Mouse (Mus musculus) stomach, embryonic 14.5 days (tissue): ENCODE measurements at regions not wholly inside any gene's neighbourhood (a gene's known extent, or its start where the extent isn't known, plus 50 kb on each side); places are given as distances from the start of the nearest gene placed in this dataset.

Experiments used
- ATAC-seq: fragments of 200-750 bp; cut with Nextera tagmentation; 2 replicates; pipeline ENCODE4 v1.8.0; 2017; ENCODE audit warnings: low read depth, moderate TSS enrichment; ENCODE audit not compliant: insufficient number of reproducible peaks, insufficient read depth, low FRiP score
- H3K27ac ChIP-seq: fragments of 300-500 bp; sonication (generic); 2 replicates; pipeline ENCODE4 v1.5.1; 2014; ENCODE audit warnings: mild to moderate bottlenecking, low read length, moderate library complexity, mixed read lengths
- H3K27me3 ChIP-seq: fragments of 300-500 bp; sonication (generic); 2 replicates; pipeline ENCODE4 v1.6.1; 2014; ENCODE audit warnings: low read length, control low read depth, mixed read lengths; ENCODE audit not compliant: control insufficient read depth, insufficient read depth
- H3K36me3 ChIP-seq: fragments of 300-500 bp; sonication (generic); 2 replicates; pipeline ENCODE4 v1.6.1; 2014; ENCODE audit warnings: mild to moderate bottlenecking, control low read depth, low read length, moderate library complexity, mixed read lengths; ENCODE audit not compliant: control insufficient read depth, insufficient read depth
- H3K4me1 ChIP-seq: fragments of 300-500 bp; sonication (generic); 2 replicates; pipeline ENCODE4 v1.6.1; 2014; ENCODE audit warnings: low read length, control low read depth, mixed read lengths; ENCODE audit not compliant: control insufficient read depth, insufficient read depth
- H3K4me2 ChIP-seq: fragments of 300-500 bp; sonication (generic); replicated peaks from 2 replicates; pipeline ENCODE4 v1.6.1; 2014; ENCODE audit warnings: low read depth, low read length, control low read depth
- H3K4me3 ChIP-seq: fragments of 300-500 bp; sonication (generic); 2 replicates; pipeline ENCODE4 v1.5.1; 2014; ENCODE audit warnings: low read depth, low read length, control low read depth
- H3K9ac ChIP-seq: fragments of 300-500 bp; sonication (generic); replicated peaks from 2 replicates; pipeline ENCODE4 v1.6.1; 2014; ENCODE audit warnings: low read depth, mild to moderate bottlenecking, control low read depth, low read length, moderate library complexity, mixed read lengths
- H3K9me3 ChIP-seq: fragments of 300-500 bp; sonication (generic); 2 replicates; pipeline ENCODE4 v1.6.1; 2016; ENCODE audit warnings: low read depth, low read length, control low read depth; ENCODE audit not compliant: control insufficient read depth
- WGBS: fragments of 180-500 bp; shearing (Covaris S2); extraction: QIAGEN DNeasy Blood & Tissue Kit; methylation state at CpG from one replicate; pipeline ENCODE4 v1.1.7; 2014; 5-methylcytosine and 5-hydroxymethylcytosine counted together

GRCm38 (mm10) chr7:61939971-61940705, 406.2 kb upstream of the Ndn start:
- H3K4me1 ChIP-seq: no peaks in the 10 kb centered on the region
- H3K27ac ChIP-seq: no peak overlapping the region
- H3K4me2 ChIP-seq: no peak overlapping the region
- 47% methylated on average over 6 of the region's 6 CpGs for WGBS
- no peak overlapping the region for H3K4me3 ChIP-seq
- H3K9ac ChIP-seq: no peak overlapping the region
- H3K27me3 ChIP-seq: no peaks in the 10 kb centered on the region
- no peaks in the 10 kb centered on the region for H3K36me3 ChIP-seq
- peak; percentile 75; the same call in 1 of the 2 replicates for ATAC-seq
- no peaks in the 10 kb centered on the region for H3K9me3 ChIP-seq

- 30% methylated on average over 2 of the region's 2 CpGs for WGBS
These were observed 364.0 kb upstream of the Ndn start for GRCm38 (mm10) chr7:61982203-61982932.

GRCm38 (mm10) chr7:62026635-62027034, 319.7 kb upstream of the Ndn start:
- H3K4me2 ChIP-seq: no peak overlapping the region
- H3K4me1 ChIP-seq: no peaks in the 10 kb centered on the region
- 89% methylated on average over 3 of the region's 3 CpGs for WGBS
- ATAC-seq: no peak
- no peaks in the 10 kb centered on the region for H3K36me3 ChIP-seq
- H3K4me3 ChIP-seq: no peak overlapping the region
- H3K27me3 ChIP-seq: no peaks in the 10 kb centered on the region
- H3K27ac ChIP-seq: no peak overlapping the region
- H3K9me3 ChIP-seq: no peaks in the 10 kb centered on the region
- H3K9ac ChIP-seq: no peak overlapping the region

More at GRCm38 (mm10) chr7:61982203-61982932, 364.0 kb upstream of the Ndn start:
- no peak overlapping the region for H3K4me3 ChIP-seq
- H3K27ac ChIP-seq: no peak overlapping the region
- peak; percentile 87; the same call in 1 of the 2 replicates for ATAC-seq
- no peaks in the 10 kb centered on the region for H3K4me1 ChIP-seq
- H3K9me3 ChIP-seq: no peaks in the 10 kb centered on the region
- H3K4me2 ChIP-seq: 0 out of 2 replicates have a peak overlapping the region, but pooled peaks have one; percentile 5
- H3K27me3 ChIP-seq: no peaks in the 10 kb centered on the region
- H3K9ac ChIP-seq: no peak overlapping the region
- no peaks in the 10 kb centered on the region for H3K36me3 ChIP-seq

GRCm38 (mm10) chr7:62045743-62046451, 300.5 kb upstream of the Ndn start:
- no peak for ATAC-seq
- no peaks in the 10 kb centered on the region for H3K9me3 ChIP-seq
- H3K9ac ChIP-seq: no peak overlapping the region
- 68% methylated on average over 3 of the region's 3 CpGs for WGBS
- no peak overlapping the region for H3K27ac ChIP-seq
- no peaks in the 10 kb centered on the region for H3K36me3 ChIP-seq
- H3K4me2 ChIP-seq: no peak overlapping the region
- no peaks in the 10 kb centered on the region for H3K27me3 ChIP-seq
- H3K4me3 ChIP-seq: no peak overlapping the region
- H3K4me1 ChIP-seq: no peaks in the 10 kb centered on the region

- H3K36me3 ChIP-seq: no peaks in the 10 kb centered on the region
- no peak for ATAC-seq
- no peak overlapping the region for H3K27ac ChIP-seq
- no peak overlapping the region for H3K9ac ChIP-seq
- H3K4me2 ChIP-seq: no peak overlapping the region
- H3K4me3 ChIP-seq: no peak overlapping the region
- no peaks in the 10 kb centered on the region for H3K9me3 ChIP-seq
- H3K4me1 ChIP-seq: no peaks in the 10 kb centered on the region
- no peaks in the 10 kb centered on the region for H3K27me3 ChIP-seq
- 84% methylated on average over 2 of the region's 2 CpGs for WGBS
These were observed 299.9 kb upstream of the Ndn start for GRCm38 (mm10) chr7:62046452-62046809.

GRCm38 (mm10) chr7:62078607-62079006, 267.8 kb upstream of the Ndn start:
- no peaks in the 10 kb centered on the region for H3K27me3 ChIP-seq
- H3K27ac ChIP-seq: no peak overlapping the region
- no peaks in the 10 kb centered on the region for H3K4me1 ChIP-seq
- no peak overlapping the region for H3K4me2 ChIP-seq
- H3K36me3 ChIP-seq: no peaks in the 10 kb centered on the region
- no peaks in the 10 kb centered on the region for H3K9me3 ChIP-seq
- 56% methylated on average over 1 of the region's 1 CpGs for WGBS
- H3K9ac ChIP-seq: no peak overlapping the region
- ATAC-seq: peak; percentile 88
- H3K4me3 ChIP-seq: no peak overlapping the region

GRCm38 (mm10) chr7:62085120-62085849, 261.1 kb upstream of the Ndn start:
- Histone ChIP-seq H3K4me3 (no peak overlapping the region), H3K9me3 (no peaks in the 10 kb centered on the region), H3K27ac (no peak overlapping the region), H3K9ac (no peak overlapping the region), H3K27me3 (no peaks in the 10 kb centered on the region), H3K4me2 (no peak overlapping the region), H3K4me1 (no peaks in the 10 kb centered on the region), H3K36me3 (no peaks in the 10 kb centered on the region)
- peak; percentile 96 for ATAC-seq
